Comparison of ENCODE assay signal across 17 mouse cellular contexts in the genomic region with DNA sequence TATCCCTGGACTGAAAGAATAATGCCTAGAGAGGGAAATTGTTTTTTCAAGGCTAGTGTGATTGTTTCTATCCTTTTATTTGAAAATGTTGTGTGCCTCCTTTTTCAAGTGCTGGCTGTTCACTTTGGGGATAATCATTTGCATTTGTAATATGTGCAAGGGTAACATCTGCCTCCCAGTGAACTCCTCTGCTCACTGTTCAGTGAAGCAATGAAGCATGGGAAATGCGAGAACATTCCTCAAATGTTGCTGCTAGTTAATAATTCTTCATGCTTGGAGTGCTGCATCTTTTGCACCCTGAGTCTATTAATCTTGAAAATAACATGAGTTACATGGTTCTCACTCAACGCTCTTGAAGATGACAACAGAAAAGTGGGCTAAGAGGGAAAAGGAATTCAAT.
DNase-seq lines count a peak whose midpoint lies in the region; ATAC-seq and TF ChIP-seq lines count a peak whose summit lies in the region.
"Had no signal": no experiment of that assay in that cellular context is flagged by ENCODE, and none has a peak within 500 bp of the region (broad histone marks: within the 10 kb centered on the region; RNA-seq: fewer than 3 reads in every experiment).

No protein-coding gene starts in this region.

- no peak overlapping the region for H3K9ac ChIP-seq in forebrain, embryonic 12.5 days
- no peak overlapping the region for H3K9ac ChIP-seq in forebrain, embryonic 13.5 days
- H3K9ac ChIP-seq: hindbrain, embryonic 15.5 days; limb, embryonic 15.5 days; liver, postnatal 0 days had no signal

- H3K27ac ChIP-seq in forebrain, embryonic 12.5 days: no peak overlapping the region
- no peak overlapping the region for H3K27ac ChIP-seq in forebrain, embryonic 13.5 days
- H3K27ac ChIP-seq: gastrocnemius, adult 2 months; heart, adult 2 months; hindbrain, embryonic 15.5 days; limb, embryonic 15.5 days had no signal

- no peak overlapping the region for H3K4me2 ChIP-seq in forebrain, embryonic 12.5 days
- H3K4me2 ChIP-seq in forebrain, embryonic 13.5 days: no peak overlapping the region
- H3K4me2 ChIP-seq: hindbrain, embryonic 15.5 days; limb, embryonic 15.5 days had no signal

- no peak for TF ChIP-seq CTCF in brain, embryonic 14.5 days (IDR thresholded peaks at IDR 0.05; ENCODE audit: borderline replicate concordance, extremely low read depth, insufficient read depth, insufficient read length)

- 0 out of 2 replicates have a peak, but pooled peaks have one; percentile 23 for ATAC-seq in forebrain, embryonic 12.5 days (ENCODE audit: low FRiP score)
- ATAC-seq in forebrain, embryonic 13.5 days: no peak
- ATAC-seq: liver, postnatal 0 days had no signal

- no peak for TF ChIP-seq POLR2A in brain, embryonic 14.5 days (IDR thresholded peaks at IDR 0.05; ENCODE audit: borderline replicate concordance, extremely low read depth, insufficient read depth, insufficient read length, poor library complexity, severe bottlenecking)

- no peak overlapping the region for H3K4me3 ChIP-seq in forebrain, embryonic 12.5 days (replicated peaks)
- H3K4me3 ChIP-seq in forebrain, embryonic 13.5 days: no peak overlapping the region
- H3K4me3 ChIP-seq: gastrocnemius, adult 2 months; heart, adult 2 months; hindbrain, embryonic 15.5 days; limb, embryonic 15.5 days; myocyte had no signal

- no peaks in the 10 kb centered on the region for H3K36me3 ChIP-seq in forebrain, embryonic 12.5 days (replicated peaks)
- no peaks in the 10 kb centered on the region for H3K36me3 ChIP-seq in forebrain, embryonic 13.5 days (ENCODE audit: poor library complexity, severe bottlenecking)
- H3K36me3 ChIP-seq: hindbrain, embryonic 15.5 days; limb, embryonic 15.5 days had no signal

- no peaks in the 10 kb centered on the region for H3K9me3 ChIP-seq in forebrain, embryonic 12.5 days
- no peaks in the 10 kb centered on the region for H3K9me3 ChIP-seq in forebrain, embryonic 13.5 days (replicated peaks)
- H3K9me3 ChIP-seq: hindbrain, embryonic 15.5 days; limb, embryonic 15.5 days had no signal

- peaks cover 4% of the 10 kb centered on the region; the same call in 1 of the 2 replicates for H3K4me1 ChIP-seq in forebrain, embryonic 12.5 days
- H3K4me1 ChIP-seq in forebrain, embryonic 13.5 days: peaks cover 3% of the 10 kb centered on the region; the same call in 1 of the 2 replicates
- H3K4me1 ChIP-seq: hindbrain, embryonic 15.5 days; limb, embryonic 15.5 days had no signal

- 57% methylated on average over 2 of the region's 2 CpGs for WGBS in forebrain, embryonic 12.5 days
- 51% methylated on average over 2 of the region's 2 CpGs for WGBS in forebrain, embryonic 13.5 days

- DNase-seq in kidney, adult 9 months: peak; percentile 80
- no peak for DNase-seq in kidney, postnatal 10 days
- DNase-seq in brain, embryonic 14.5 days (ENCODE audit: low read depth): peak; percentile 54
- peak; percentile 5 to 36 for DNase-seq in kidney, postnatal 25 days
- no peak for DNase-seq in adrenal gland, postnatal 25 days
- DNase-seq in adrenal gland, postnatal 4 days (ENCODE audit: low spot score in 2 of 2): no peak
- DNase-seq: adrenal gland, postnatal 14 days; cerebellum, adult 9-10 months; gastrocnemius, adult 2 months; heart, adult 2 months; liver, postnatal 0 days; right cerebral cortex, postnatal 25 days had no signal

- H3K27me3 ChIP-seq in forebrain, embryonic 12.5 days: no peaks in the 10 kb centered on the region
- H3K27me3 ChIP-seq in forebrain, embryonic 13.5 days: no peaks in the 10 kb centered on the region
- H3K27me3 ChIP-seq: hindbrain, embryonic 15.5 days; limb, embryonic 15.5 days had no signal

Comparison
In these comparisons a context has a peak if more than half of its experiments do, and no peak if none do; other contexts are left out.
1. DNase-seq: peak in kidney, adult 9 months (single experiment), brain, embryonic 14.5 days (single experiment) and kidney, postnatal 25 days (2 of 2); none in kidney, postnatal 10 days (single experiment), adrenal gland, postnatal 25 days (single experiment) and adrenal gland, postnatal 4 days (0 of 2).